20 mouse cellular contexts compared by ENCODE assay signal in genomic region chr3:6107377-6108155, GRCm38 (mm10).
DNase-seq lines count a peak whose midpoint lies in the region; ATAC-seq and TF ChIP-seq lines count a peak whose summit lies in the region.
"Had no signal": no experiment of that assay in that cellular context is flagged by ENCODE, and none has a peak within 500 bp of the region (broad histone marks: within the 10 kb centered on the region; RNA-seq: fewer than 3 reads in every experiment).

No protein-coding gene starts in this region.

- no peak; the same call in 1 of the 2 replicates for ATAC-seq in lung, embryonic 14.5 days (ENCODE audit: insufficient read depth)
- no peak for ATAC-seq in lung, postnatal 0 days
- no peak for ATAC-seq in limb, embryonic 15.5 days (ENCODE audit: insufficient number of reproducible peaks, low FRiP score, low TSS enrichment, low read depth)
- ATAC-seq in liver, embryonic 11.5 days (replicated peaks; ENCODE audit: low FRiP score), result no peak
- ATAC-seq: activated CD4-positive, CD25-positive, alpha-beta regulatory T cell, adult 4 months had no signal

- TF ChIP-seq POLR2A in embryonic fibroblast, embryonic 13.5 days (IDR thresholded peaks at IDR 0.05; ENCODE audit: low read depth, low read length), result no peak

- no peak for TF ChIP-seq EP300 in lung, postnatal 0 days (IDR thresholded peaks at IDR 0.05)

- no peaks in the 10 kb centered on the region for H3K9me3 ChIP-seq in lung, embryonic 14.5 days (ENCODE audit: low read depth, low read length)
- no peaks in the 10 kb centered on the region for H3K9me3 ChIP-seq in lung, postnatal 0 days (ENCODE audit: low read length)
- no peaks in the 10 kb centered on the region for H3K9me3 ChIP-seq in limb, embryonic 15.5 days
- H3K9me3 ChIP-seq in liver, embryonic 11.5 days (ENCODE audit: control insufficient read depth, low read length), result no peaks in the 10 kb centered on the region
- H3K9me3 ChIP-seq: kidney, embryonic 15.5 days; liver, embryonic 15.5 days had no signal

- H3K36me3 ChIP-seq in lung, embryonic 14.5 days (ENCODE audit: insufficient read depth), result no peaks in the 10 kb centered on the region
- H3K36me3 ChIP-seq in lung, postnatal 0 days (ENCODE audit: insufficient read depth, low read length), result no peaks in the 10 kb centered on the region
- no peaks in the 10 kb centered on the region for H3K36me3 ChIP-seq in limb, embryonic 15.5 days
- no peaks in the 10 kb centered on the region for H3K36me3 ChIP-seq in liver, embryonic 11.5 days (ENCODE audit: control insufficient read depth, insufficient read depth, low read length)
- H3K36me3 ChIP-seq: kidney, embryonic 15.5 days; liver, embryonic 15.5 days had no signal

- TF ChIP-seq CTCF in lung, embryonic 14.5 days (IDR thresholded peaks at IDR 0.05; ENCODE audit: low read depth), result no peak
- TF ChIP-seq CTCF in lung, postnatal 0 days (IDR thresholded peaks at IDR 0.05), result no peak
- TF ChIP-seq CTCF in embryonic fibroblast, embryonic 13.5 days (IDR thresholded peaks at IDR 0.05; ENCODE audit: borderline replicate concordance, insufficient read depth, low read length), result no peak

- DNase-seq in lung, embryonic 14.5 days, result peak; percentile 43
- no peak for DNase-seq in lung, postnatal 0 days (ENCODE audit: low spot score)
- DNase-seq in embryo, embryonic 11 days, result peak; percentile 59
- DNase-seq in adrenal gland, adult (ENCODE audit: inconsistent age in 2 of 2, low spot score in 1 of 2), result no peak
- no peak for DNase-seq in liver, embryonic 11.5 days (ENCODE audit: low spot score)
- DNase-seq: heart, adult 2 months; right cerebral cortex, adult 18-20 months; spleen, adult 18-20 months; thymus, postnatal 14 days had no signal

- H3K4me2 ChIP-seq in lung, embryonic 14.5 days, result no peak overlapping the region
- H3K4me2 ChIP-seq in lung, postnatal 0 days (replicated peaks; ENCODE audit: low read depth, low read length), result no peak overlapping the region
- H3K4me2 ChIP-seq in limb, embryonic 15.5 days, result peak overlapping the region; percentile 21; the same call in 1 of the 2 replicates
- H3K4me2 ChIP-seq in liver, embryonic 11.5 days, result no peak overlapping the region
- H3K4me2 ChIP-seq: kidney, embryonic 15.5 days; liver, embryonic 15.5 days; midbrain, embryonic 11.5 days had no signal

- WGBS in lung, embryonic 14.5 days, result 72% methylated on average over 8 of the region's 8 CpGs
- WGBS in lung, postnatal 0 days, result 82% methylated on average over 8 of the region's 8 CpGs
- 44% methylated on average over 8 of the region's 8 CpGs for WGBS in limb, embryonic 15.5 days
- 78% methylated on average over 8 of the region's 8 CpGs for WGBS in liver, embryonic 11.5 days

- no peak overlapping the region for H3K4me3 ChIP-seq in lung, embryonic 14.5 days (ENCODE audit: low read depth, low read length)
- H3K4me3 ChIP-seq in lung, postnatal 0 days (ENCODE audit: low read depth, low read length), result no peak overlapping the region
- H3K4me3 ChIP-seq in embryonic fibroblast, embryonic 13.5 days (ENCODE audit: insufficient read depth, low read length), result no peak overlapping the region
- no peak overlapping the region for H3K4me3 ChIP-seq in limb, embryonic 15.5 days
- no peak overlapping the region for H3K4me3 ChIP-seq in liver, embryonic 11.5 days (ENCODE audit: low read depth, low read length)
- H3K4me3 ChIP-seq: heart, adult 2 months; kidney, embryonic 15.5 days; layer of hippocampus, adult 2 months; left cerebral cortex, adult 2 months; liver, embryonic 15.5 days; myocyte had no signal

- no peaks in the 10 kb centered on the region for H3K4me1 ChIP-seq in lung, embryonic 14.5 days (ENCODE audit: insufficient read depth)
- H3K4me1 ChIP-seq in lung, postnatal 0 days (ENCODE audit: insufficient read depth, low read depth, low read length), result no peaks in the 10 kb centered on the region
- no peaks in the 10 kb centered on the region for H3K4me1 ChIP-seq in embryonic fibroblast, embryonic 13.5 days (ENCODE audit: control insufficient read depth, insufficient read depth, low read length)
- H3K4me1 ChIP-seq in limb, embryonic 15.5 days, result no peaks in the 10 kb centered on the region
- H3K4me1 ChIP-seq in liver, embryonic 11.5 days (replicated peaks; ENCODE audit: control insufficient read depth, insufficient read depth, low read length), result no peaks in the 10 kb centered on the region
- H3K4me1 ChIP-seq: kidney, embryonic 15.5 days; liver, embryonic 15.5 days had no signal

- H3K9ac ChIP-seq in lung, embryonic 14.5 days, result no peak overlapping the region
- no peak overlapping the region for H3K9ac ChIP-seq in lung, postnatal 0 days (replicated peaks; ENCODE audit: low read depth)
- no peak overlapping the region for H3K9ac ChIP-seq in limb, embryonic 15.5 days
- H3K9ac ChIP-seq in liver, embryonic 11.5 days (ENCODE audit: low read depth, low read length), result no peak overlapping the region
- H3K9ac ChIP-seq: kidney, embryonic 15.5 days; liver, embryonic 15.5 days had no signal

- no peak overlapping the region for H3K27ac ChIP-seq in lung, embryonic 14.5 days (ENCODE audit: low read depth)
- H3K27ac ChIP-seq in lung, postnatal 0 days (ENCODE audit: low read length), result no peak overlapping the region
- peak overlapping the region; percentile 84 for H3K27ac ChIP-seq in embryonic fibroblast, embryonic 13.5 days (ENCODE audit: insufficient read depth, low read length)
- H3K27ac ChIP-seq in limb, embryonic 15.5 days, result peak overlapping the region; percentile 80
- no peak overlapping the region for H3K27ac ChIP-seq in liver, embryonic 11.5 days (ENCODE audit: low read depth, low read length)
- H3K27ac ChIP-seq: heart, adult 2 months; kidney, embryonic 15.5 days; layer of hippocampus, adult 2 months; left cerebral cortex, adult 2 months; liver, embryonic 15.5 days; stomach, postnatal 0 days had no signal

- H3K27me3 ChIP-seq in lung, embryonic 14.5 days (ENCODE audit: insufficient read depth, low read length), result no peaks in the 10 kb centered on the region
- H3K27me3 ChIP-seq in lung, postnatal 0 days (replicated peaks; ENCODE audit: insufficient read depth, low read length), result no peaks in the 10 kb centered on the region
- no peaks in the 10 kb centered on the region for H3K27me3 ChIP-seq in limb, embryonic 15.5 days
- H3K27me3 ChIP-seq in liver, embryonic 11.5 days (replicated peaks; ENCODE audit: control insufficient read depth, insufficient read depth, low read length), result no peaks in the 10 kb centered on the region
- H3K27me3 ChIP-seq: CH12.LX; kidney, embryonic 15.5 days; liver, embryonic 15.5 days had no signal

Comparison
In these comparisons a context has a peak if more than half of its experiments do, and no peak if none do; other contexts are left out.
1. DNase-seq: peak in lung, embryonic 14.5 days (single experiment) and embryo, embryonic 11 days (single experiment); none in lung, postnatal 0 days (single experiment), adrenal gland, adult (0 of 2) and liver, embryonic 11.5 days (single experiment).
2. H3K27ac ChIP-seq: peak in embryonic fibroblast, embryonic 13.5 days (single experiment) and limb, embryonic 15.5 days (single experiment); none in lung, embryonic 14.5 days (single experiment), lung, postnatal 0 days (single experiment) and liver, embryonic 11.5 days (single experiment).